Mouse (Mus musculus) heart, postnatal 0 days (tissue): ENCODE measurements around the gene Btnl4.

Source experiments
- CTCF ChIP-seq: IDR thresholded peaks from 2 replicates; pipeline ENCODE4 v1.5.1; 2016; ENCODE audit warnings: antibody characterized with exemption, control low read depth, low read depth
- EP300 ChIP-seq: IDR thresholded peaks from 2 replicates; pipeline ENCODE4 v1.6.1; 2016; ENCODE audit warnings: antibody characterized with exemption, low read depth

GRCm38 (mm10) chr17:34427597-34427996, 49.5 kb downstream of the Btnl4 start:
- TF ChIP-seq CTCF (no peak), EP300 (no peak)
